Mouse (Mus musculus) neural tube, embryonic 13.5 days (tissue): ENCODE data around the gene D17H6S53E. TPM values are rescaled to one million over a fixed set of nuclear protein-coding genes. Genes with fewer than 3 reads are reported as not detected.

Experiments
- ATAC-seq: fragments of 200-750 bp; cut with Nextera tagmentation; 2 replicates; pipeline ENCODE4 v1.8.0; 2017; ENCODE audit warnings: low read depth, mild to moderate bottlenecking, moderate TSS enrichment, moderate library complexity
- H3K27ac ChIP-seq: fragments of 300-500 bp; sonication (generic); replicated peaks from 2 replicates; pipeline ENCODE4 v1.5.1; 2015; ENCODE audit warnings: moderate library complexity, mild to moderate bottlenecking, inconsistent platforms
- H3K27me3 ChIP-seq: fragments of 300-500 bp; sonication (generic); 2 replicates; pipeline ENCODE4 v1.6.1; 2015; ENCODE audit warnings: mild to moderate bottlenecking, inconsistent platforms
- H3K36me3 ChIP-seq: fragments of 300-500 bp; sonication (generic); 2 replicates; pipeline ENCODE4 v1.6.1; 2015; ENCODE audit warnings: mild to moderate bottlenecking, inconsistent platforms
- H3K4me1 ChIP-seq: fragments of 300-500 bp; sonication (generic); replicated peaks from 2 replicates; pipeline ENCODE4 v1.6.1; 2015; ENCODE audit warnings: inconsistent platforms
- H3K4me2 ChIP-seq: fragments of 300-500 bp; sonication (generic); 2 replicates; pipeline ENCODE4 v1.6.1; 2015; ENCODE audit warnings: inconsistent platforms, mild to moderate bottlenecking, moderate library complexity
- H3K4me3 ChIP-seq: fragments of 300-500 bp; sonication (generic); 2 replicates; pipeline ENCODE4 v1.5.1; 2015; ENCODE audit warnings: mild to moderate bottlenecking, inconsistent platforms
- H3K9ac ChIP-seq: fragments of 300-500 bp; sonication (generic); 2 replicates; pipeline ENCODE4 v1.6.1; 2015; ENCODE audit warnings: moderate library complexity, mild to moderate bottlenecking, inconsistent platforms
- H3K9me3 ChIP-seq: fragments of 300-500 bp; sonication (generic); 2 replicates; pipeline ENCODE4 v1.6.1; 2016; ENCODE audit warnings: inconsistent platforms
- WGBS: fragments of 180-500 bp; shearing (Covaris S2); methylation state at CpG from one replicate; pipeline ENCODE4 v1.1.7; 2015; 5-methylcytosine and 5-hydroxymethylcytosine counted together
- polyA plus RNA-seq: library from polyadenylated mRNA; unstranded; fragments of >200 nt; fragmentation: Nextera tagmentation; extraction: Ambion mirVana; gene quantifications from 2 replicates; pipeline ENCODE4 v1.2.1, GENCODE M21; 2015

Gene D17H6S53E
- polyA plus RNA-seq, 1 experiment from 2014 or later: 10.6 TPM

- peak overlapping the region; percentile 99 for H3K4me3 ChIP-seq
- peak overlapping the region; percentile 71 for H3K9ac ChIP-seq
- H3K36me3 ChIP-seq: peaks cover 10% of the 10 kb centered on the region
- peaks cover 36% of the 10 kb centered on the region for H3K4me1 ChIP-seq
- no peaks in the 10 kb centered on the region for H3K27me3 ChIP-seq
- peak overlapping the region; percentile 100 for H3K4me2 ChIP-seq
- ATAC-seq: no peak
- H3K27ac ChIP-seq: peak overlapping the region; percentile 97
- WGBS: 42% methylated on average over 8 of the region's 8 CpGs
- H3K9me3 ChIP-seq: no peaks in the 10 kb centered on the region
Observed at GRCm38 (mm10) chr17:35166352-35167035, 40.3 kb downstream of the D17H6S53E start.

GRCm38 (mm10) chr17:35167794-35168193 lies 41.6 kb downstream of the D17H6S53E start:
- Histone ChIP-seq H3K9ac (no peak overlapping the region), H3K27me3 (no peaks in the 10 kb centered on the region), H3K4me1 (peaks cover 23% of the 10 kb centered on the region), H3K9me3 (no peaks in the 10 kb centered on the region), H3K36me3 (no peaks in the 10 kb centered on the region), H3K27ac (no peak overlapping the region), H3K4me2 (no peak overlapping the region), H3K4me3 (no peak overlapping the region)
- ATAC-seq: no peak
- WGBS: 89% methylated on average over 7 of the region's 7 CpGs

GRCm38 (mm10) chr17:35168541-35169207 lies 42.5 kb downstream of the D17H6S53E start:
- no peaks in the 10 kb centered on the region for H3K36me3 ChIP-seq
- peak overlapping the region; percentile 49; the same call in 1 of the 2 replicates for H3K27ac ChIP-seq
- no peak for ATAC-seq

GRCm38 (mm10) chr17:35172445-35173234 lies 46.5 kb downstream of the D17H6S53E start:
- no peak overlapping the region for H3K4me3 ChIP-seq
- no peak for ATAC-seq
- no peaks in the 10 kb centered on the region for H3K9me3 ChIP-seq
- no peak overlapping the region for H3K27ac ChIP-seq
- H3K4me2 ChIP-seq: no peak overlapping the region
- H3K36me3 ChIP-seq: no peaks in the 10 kb centered on the region
- WGBS: 70% methylated on average over 11 of the region's 11 CpGs
- no peak overlapping the region for H3K9ac ChIP-seq
- H3K27me3 ChIP-seq: no peaks in the 10 kb centered on the region
- no peaks in the 10 kb centered on the region for H3K4me1 ChIP-seq

More at GRCm38 (mm10) chr17:35168541-35169207, 42.5 kb downstream of the D17H6S53E start:
- Histone ChIP-seq H3K4me1 (peaks cover 15% of the 10 kb centered on the region), H3K9me3 (no peaks in the 10 kb centered on the region), H3K9ac (no peak overlapping the region), H3K27me3 (no peaks in the 10 kb centered on the region), H3K4me2 (no peak overlapping the region), H3K4me3 (no peak overlapping the region)
- WGBS: 13% methylated on average over 4 of the region's 4 CpGs

DNA sequence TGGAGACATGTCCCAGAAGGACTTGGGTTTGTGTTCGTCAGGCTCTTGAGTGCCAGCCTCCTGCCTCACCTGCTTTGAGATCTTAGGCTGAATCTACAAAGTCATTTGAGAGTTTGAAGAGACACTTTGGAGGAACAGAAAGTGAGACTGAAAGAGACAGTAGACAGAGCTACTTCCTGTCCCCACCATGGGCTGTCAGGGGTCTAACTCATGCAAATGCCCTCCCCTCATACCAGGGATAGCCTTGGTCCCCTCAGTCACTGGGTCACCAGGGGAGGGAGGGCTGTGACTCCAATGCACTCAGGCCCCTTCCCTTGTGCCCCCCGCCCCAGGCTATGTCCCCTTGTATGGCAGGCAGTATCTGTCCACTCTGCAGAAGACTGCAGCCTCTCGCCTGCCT lies 47.2 kb downstream of the D17H6S53E start:
- Histone ChIP-seq H3K27ac (no peak overlapping the region), H3K9ac (no peak overlapping the region), H3K36me3 (no peaks in the 10 kb centered on the region), H3K4me2 (no peak overlapping the region), H3K27me3 (no peaks in the 10 kb centered on the region), H3K9me3 (no peaks in the 10 kb centered on the region), H3K4me3 (no peak overlapping the region), H3K4me1 (no peaks in the 10 kb centered on the region)
- no peak for ATAC-seq
- 76% methylated on average over 3 of the region's 3 CpGs for WGBS

DNA sequence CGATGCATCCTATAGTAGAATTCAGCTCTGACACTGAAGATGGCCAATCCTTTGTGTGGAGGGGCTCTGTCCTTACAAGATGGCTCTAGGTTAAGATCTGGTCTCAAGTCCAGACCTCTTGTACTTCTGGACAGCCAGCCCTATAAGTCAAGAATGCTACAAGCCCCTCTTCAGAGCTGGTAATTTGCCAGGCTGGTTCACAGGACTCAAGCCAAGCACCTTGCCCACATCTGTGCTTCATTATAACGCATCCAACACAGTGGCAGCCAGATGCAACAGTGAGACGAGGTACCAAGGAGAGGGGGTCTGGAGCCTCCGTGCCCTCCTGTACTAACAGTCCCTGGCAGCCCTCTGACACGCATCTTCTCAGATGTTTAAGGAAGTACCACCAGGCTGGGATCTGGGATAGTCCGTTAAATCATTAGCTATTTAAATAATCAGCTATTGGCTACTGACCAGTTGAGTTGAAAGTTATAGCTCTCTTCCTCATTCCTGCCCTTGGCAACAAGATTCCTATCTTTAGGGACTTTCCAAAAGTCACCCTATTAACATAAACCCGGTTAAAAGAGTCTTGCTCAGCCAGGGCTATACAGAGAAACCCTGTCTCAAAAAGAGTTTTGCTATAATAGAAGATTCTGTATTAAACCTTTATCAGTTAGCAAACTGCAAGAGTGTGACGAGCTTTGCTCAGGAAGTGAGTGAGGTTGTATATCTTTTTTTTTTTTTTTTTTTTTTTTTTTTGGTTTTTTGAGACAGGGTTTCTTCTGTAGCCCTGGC lies 48.2 kb downstream of the D17H6S53E start:
- Histone ChIP-seq H3K27ac (no peak overlapping the region), H3K4me1 (no peaks in the 10 kb centered on the region), H3K9me3 (no peaks in the 10 kb centered on the region), H3K4me2 (no peak overlapping the region), H3K9ac (no peak overlapping the region), H3K36me3 (no peaks in the 10 kb centered on the region), H3K27me3 (no peaks in the 10 kb centered on the region), H3K4me3 (no peak overlapping the region)
- ATAC-seq: no peak
- 76% methylated on average over 8 of the region's 8 CpGs for WGBS

DNA sequence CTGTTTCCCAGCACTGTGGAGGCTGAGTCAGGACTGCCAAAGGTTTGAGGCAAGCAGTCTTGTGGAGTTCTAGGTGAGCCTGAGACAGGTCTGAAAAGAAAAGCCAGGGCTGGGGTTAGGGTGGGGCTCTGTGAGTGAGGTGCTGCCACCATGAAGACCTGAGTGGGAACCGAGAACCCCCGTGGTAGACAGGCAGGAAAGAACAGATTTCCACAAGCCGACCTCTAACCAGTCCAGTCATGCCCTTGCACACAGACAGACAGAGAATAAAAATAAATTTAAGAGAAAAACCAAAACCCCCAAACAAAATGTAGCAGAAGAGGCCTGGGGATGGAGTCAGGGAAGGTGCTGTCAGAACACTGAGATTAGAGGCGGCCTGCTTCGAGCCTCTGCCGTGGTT lies 49.2 kb downstream of the D17H6S53E start:
- Histone ChIP-seq H3K9me3 (no peaks in the 10 kb centered on the region), H3K9ac (no peak overlapping the region), H3K4me3 (no peak overlapping the region), H3K4me2 (no peak overlapping the region), H3K27ac (no peak overlapping the region), H3K36me3 (no peaks in the 10 kb centered on the region), H3K27me3 (no peaks in the 10 kb centered on the region), H3K4me1 (no peaks in the 10 kb centered on the region)
- no peak for ATAC-seq
- 80% methylated on average over 6 of the region's 6 CpGs for whole genome bisulfite sequencing

GRCm38 (mm10) chr17:35175968-35176367 lies 49.8 kb downstream of the D17H6S53E start, which contains the start of gene Aif1:
Aif1 (minus strand) TSS chr17:35176068.
- Histone ChIP-seq H3K4me1 (no peaks in the 10 kb centered on the region), H3K9ac (no peak within 1 kb of the TSS), H3K9me3 (no peaks in the 10 kb centered on the region), H3K27ac (no peak within 1 kb of the TSS), H3K4me3 (no peak within 1 kb of the TSS), H3K4me2 (no peak within 1 kb of the TSS), H3K36me3 (no peaks in the 10 kb centered on the region), H3K27me3 (no peaks in the 10 kb centered on the region)
- WGBS: 62% methylated on average over 2 of the region's 2 CpGs
- no peak for ATAC-seq

Other genes starting within 250 kb of the D17H6S53E start
- gene Zbtb12, start 246.9 kb upstream of the D17H6S53E start, polyA plus RNA-seq: 9.5 and 10.4 TPM in 2 replicates
- gene Gm20547, start 244.3 kb upstream of the D17H6S53E start, polyA plus RNA-seq: not detected in 2 replicates
- gene C2, start 228.1 kb upstream of the D17H6S53E start, polyA plus RNA-seq: 0.99 and 2.1 TPM in 2 replicates
- gene Ehmt2, start 227.9 kb upstream of the D17H6S53E start, polyA plus RNA-seq: 86.8 and 88.7 TPM in 2 replicates
- not detected in 2 replicates for gene Slc44a4, start 211.9 kb upstream of the D17H6S53E start, polyA plus RNA-seq
- 30.2 and 30.6 TPM in 2 replicates for gene Neu1, start 195.1 kb upstream of the D17H6S53E start, polyA plus RNA-seq
- 0.38 and 0.47 TPM in 2 replicates for gene Hspa1b, start 167.1 kb upstream of the D17H6S53E start, polyA plus RNA-seq
- not detected in 2 replicates for gene Gm20481, start 156.5 kb upstream of the D17H6S53E start, polyA plus RNA-seq
- gene Hspa1a, start 154.2 kb upstream of the D17H6S53E start, polyA plus RNA-seq: 6.0 and 6.3 TPM in 2 replicates
- 1.5 and 2.2 TPM in 2 replicates for gene Hspa1l, start 153.7 kb upstream of the D17H6S53E start, polyA plus RNA-seq
- 99.4 and 99.8 TPM in 2 replicates for gene Lsm2, start 144.5 kb upstream of the D17H6S53E start, polyA plus RNA-seq
- 57.9 and 58.2 TPM in 2 replicates for gene Vars, start 125.4 kb upstream of the D17H6S53E start, polyA plus RNA-seq
- 0.17 and 0.18 TPM in 2 replicates for gene Vwa7, start 109.8 kb upstream of the D17H6S53E start, polyA plus RNA-seq
- 2.5 and 2.6 TPM in 2 replicates for gene Sapcd1, start 98.4 kb upstream of the D17H6S53E start, polyA plus RNA-seq
- gene Msh5, start 79.6 kb upstream of the D17H6S53E start, polyA plus RNA-seq: 2.8 and 3.1 TPM in 2 replicates
- gene Clic1, start 76.4 kb upstream of the D17H6S53E start, polyA plus RNA-seq: 132 and 145 TPM in 2 replicates
- 417 and 431 TPM in 2 replicates for gene Ddah2, start 67.3 kb upstream of the D17H6S53E start, polyA plus RNA-seq
- 0.54 TPM in 1 of 2 replicates, not detected in the other for gene Ly6g6c, start 61.0 kb upstream of the D17H6S53E start, polyA plus RNA-seq
- gene Mpig6b, start 60.2 kb upstream of the D17H6S53E start, polyA plus RNA-seq: 0.28 and 0.38 TPM in 2 replicates
- gene Ly6g6e, start 49.5 kb upstream of the D17H6S53E start, polyA plus RNA-seq: 0.46 and 0.55 TPM in 2 replicates
- gene Ly6g6d, start 48.3 kb upstream of the D17H6S53E start, polyA plus RNA-seq: 0.95 and 1.8 TPM in 2 replicates
- 0.44 and 0.68 TPM in 2 replicates for gene Ly6g6f, start 40.8 kb upstream of the D17H6S53E start, polyA plus RNA-seq
- 98.2 and 104 TPM in 2 replicates for gene Abhd16a, start 37.1 kb upstream of the D17H6S53E start, polyA plus RNA-seq
- gene Ly6g5c, start 18.1 kb upstream of the D17H6S53E start, polyA plus RNA-seq: not detected in 2 replicates
- gene Ly6g5b, start 10.9 kb upstream of the D17H6S53E start, polyA plus RNA-seq: 1.4 and 1.7 TPM in 2 replicates
- gene Gpank1, start 4.9 kb upstream of the D17H6S53E start, polyA plus RNA-seq: 20.9 and 25.5 TPM in 2 replicates
- gene Csnk2b, start 4.3 kb upstream of the D17H6S53E start, polyA plus RNA-seq: 333 and 339 TPM in 2 replicates
- 0.61 and 0.77 TPM in 2 replicates for gene Apom, start 5.7 kb downstream of the D17H6S53E start, polyA plus RNA-seq
- 67.1 and 75.0 TPM in 2 replicates for gene Bag6, start 8.8 kb downstream of the D17H6S53E start, polyA plus RNA-seq
- gene Prrc2a, start 38.5 kb downstream of the D17H6S53E start, polyA plus RNA-seq: 178 and 185 TPM in 2 replicates
- gene Aif1, start 49.7 kb downstream of the D17H6S53E start, polyA plus RNA-seq: 11.4 and 12.7 TPM in 2 replicates
- gene Lst1, start 62.1 kb downstream of the D17H6S53E start, polyA plus RNA-seq: 7.8 and 8.9 TPM in 2 replicates
- 0.22 and 0.58 TPM in 2 replicates for gene Ltb, start 68.1 kb downstream of the D17H6S53E start, polyA plus RNA-seq
- gene Tnf, start 75.6 kb downstream of the D17H6S53E start, polyA plus RNA-seq: 0.13 TPM in 1 of 2 replicates, not detected in the other
- gene Lta, start 79.0 kb downstream of the D17H6S53E start, polyA plus RNA-seq: 0.42 TPM in 1 of 2 replicates, not detected in the other
- gene Gm16181, start 94.5 kb downstream of the D17H6S53E start, polyA plus RNA-seq: 0.56 TPM in 1 of 2 replicates, not detected in the other
- 58.9 and 66.1 TPM in 2 replicates for gene Atp6v1g2, start 107.3 kb downstream of the D17H6S53E start, polyA plus RNA-seq
- gene Nfkbil1, start 109.4 kb downstream of the D17H6S53E start, polyA plus RNA-seq: 9.5 and 10.8 TPM in 2 replicates
- gene Ddx39b, start 115.4 kb downstream of the D17H6S53E start, polyA plus RNA-seq: 385 and 402 TPM in 2 replicates
- gene H2-D1, start 136.4 kb downstream of the D17H6S53E start, polyA plus RNA-seq: 70.5 and 79.1 TPM in 2 replicates
- 0.22 TPM in 1 of 2 replicates, not detected in the other for gene H2-Q1, start 194.0 kb downstream of the D17H6S53E start, polyA plus RNA-seq
- 0.50 and 0.60 TPM in 2 replicates for gene H2-Q2, start 215.9 kb downstream of the D17H6S53E start, polyA plus RNA-seq